In genomic region chr3:147083823-147084222, GRCm38 (mm10) we compare ENCODE assay signal across 24 mouse cellular contexts.
DNase-seq lines count a peak whose midpoint lies in the region; ATAC-seq and TF ChIP-seq lines count a peak whose summit lies in the region.
"Had no signal": no experiment of that assay in that cellular context is flagged by ENCODE, and none has a peak within 500 bp of the region (broad histone marks: within the 10 kb centered on the region; RNA-seq: fewer than 3 reads in every experiment).

No protein-coding gene starts in this region.

- H3K27me3 ChIP-seq in forebrain, postnatal 0 days (ENCODE audit: insufficient read depth, low read length), result no peaks in the 10 kb centered on the region
- no peaks in the 10 kb centered on the region for H3K27me3 ChIP-seq in midbrain, embryonic 13.5 days
- H3K27me3 ChIP-seq: heart, embryonic 12.5 days; liver, embryonic 12.5 days had no signal

- 43% methylated on average over 4 of the region's 4 CpGs for WGBS in forebrain, postnatal 0 days
- 43% methylated on average over 4 of the region's 4 CpGs for WGBS in midbrain, embryonic 13.5 days

- no peaks in the 10 kb centered on the region for H3K36me3 ChIP-seq in forebrain, postnatal 0 days (ENCODE audit: insufficient read depth)
- no peaks in the 10 kb centered on the region for H3K36me3 ChIP-seq in midbrain, embryonic 13.5 days
- H3K36me3 ChIP-seq: heart, embryonic 12.5 days; liver, embryonic 12.5 days had no signal

- TF ChIP-seq POLR2A in brain, embryonic 14.5 days (IDR thresholded peaks at IDR 0.05; ENCODE audit: borderline replicate concordance, extremely low read depth, insufficient read depth, insufficient read length, poor library complexity, severe bottlenecking), result no peak

- H3K9me3 ChIP-seq in forebrain, postnatal 0 days (ENCODE audit: low read length), result no peaks in the 10 kb centered on the region
- no peaks in the 10 kb centered on the region for H3K9me3 ChIP-seq in midbrain, embryonic 13.5 days
- H3K9me3 ChIP-seq: heart, embryonic 12.5 days; liver, embryonic 12.5 days had no signal

- H3K4me3 ChIP-seq in forebrain, postnatal 0 days (ENCODE audit: low read depth, low read length), result no peak overlapping the region
- H3K4me3 ChIP-seq in midbrain, embryonic 13.5 days (replicated peaks), result no peak overlapping the region
- H3K4me3 ChIP-seq: heart, embryonic 12.5 days; layer of hippocampus, adult 2 months; liver, embryonic 12.5 days had no signal

- H3K9ac ChIP-seq in forebrain, postnatal 0 days, result no peak overlapping the region
- H3K9ac ChIP-seq in midbrain, embryonic 13.5 days (replicated peaks), result no peak overlapping the region
- H3K9ac ChIP-seq: heart, embryonic 12.5 days; liver, embryonic 12.5 days had no signal

- ATAC-seq in forebrain, postnatal 0 days, result no peak
- ATAC-seq in midbrain, embryonic 13.5 days, result no peak
- ATAC-seq: CD4-positive, CD25-positive, alpha-beta regulatory T cell, adult 4 months; inflammation-experienced regulatory T-cells, adult 6 months; liver, embryonic 12.5 days; Patski had no signal

- peak overlapping the region; percentile 34; the same call in 1 of the 2 replicates for H3K4me2 ChIP-seq in forebrain, postnatal 0 days (ENCODE audit: low read depth)
- peak overlapping the region; percentile 29; the same call in 1 of the 2 replicates for H3K4me2 ChIP-seq in midbrain, embryonic 13.5 days (replicated peaks)
- H3K4me2 ChIP-seq: heart, embryonic 12.5 days; liver, embryonic 12.5 days had no signal

- no peak for TF ChIP-seq CTCF in brain, embryonic 14.5 days (IDR thresholded peaks at IDR 0.05; ENCODE audit: borderline replicate concordance, extremely low read depth, insufficient read depth, insufficient read length)
- no peak for TF ChIP-seq CTCF in forebrain, postnatal 0 days (IDR thresholded peaks at IDR 0.05; ENCODE audit: low read depth)

- H3K4me1 ChIP-seq in forebrain, postnatal 0 days (ENCODE audit: insufficient read depth), result peaks cover 13% of the 10 kb centered on the region; the same call in 1 of the 2 replicates
- H3K4me1 ChIP-seq in midbrain, embryonic 13.5 days (replicated peaks), result peaks cover 43% of the 10 kb centered on the region
- H3K4me1 ChIP-seq: liver, embryonic 12.5 days had no signal

- peak; percentile 11 for DNase-seq in heart, adult 11 months
- DNase-seq in heart, adult 8-10 months (ENCODE audit: low spot score), result no peak
- DNase-seq in brain, embryonic 14.5 days (ENCODE audit: low read depth), result peak; percentile 66
- DNase-seq in forebrain, postnatal 0 days, result no peak
- DNase-seq in gastrocnemius, adult 8-10 months (ENCODE audit: low spot score in 2 of 2), result no peak
- no peak for DNase-seq in frontal cortex, postnatal 14 days (ENCODE audit: low spot score in 2 of 2)
- no peak for DNase-seq in layer of hippocampus, postnatal 14 days (ENCODE audit: low spot score in 2 of 2)
- DNase-seq: adrenal gland, postnatal 10 days; cerebellum, postnatal 14 days; embryo, embryonic 11 days; heart, postnatal 14 days; kidney, adult 8-10 months; kidney, postnatal 14 days; left cerebral cortex, postnatal 4 days; lung, adult 2 months; lung, postnatal 36 days; thymus, postnatal 4 days had no signal

- no peak overlapping the region for H3K27ac ChIP-seq in forebrain, postnatal 0 days (ENCODE audit: low read depth, low read length)
- peak overlapping the region; percentile 48; the same call in 1 of the 2 replicates for H3K27ac ChIP-seq in midbrain, embryonic 13.5 days
- H3K27ac ChIP-seq: layer of hippocampus, adult 2 months; liver, embryonic 12.5 days had no signal

Comparison
In these comparisons a context has a peak if more than half of its experiments do, and no peak if none do; other contexts are left out.
1. DNase-seq: peak in heart, adult 11 months (single experiment) and brain, embryonic 14.5 days (single experiment); none in heart, adult 8-10 months (single experiment), forebrain, postnatal 0 days (single experiment), gastrocnemius, adult 8-10 months (0 of 2), frontal cortex, postnatal 14 days (0 of 2) and layer of hippocampus, postnatal 14 days (0 of 2).